Comparison of ENCODE assay signal across 8 mouse cellular contexts in the genomic region with DNA sequence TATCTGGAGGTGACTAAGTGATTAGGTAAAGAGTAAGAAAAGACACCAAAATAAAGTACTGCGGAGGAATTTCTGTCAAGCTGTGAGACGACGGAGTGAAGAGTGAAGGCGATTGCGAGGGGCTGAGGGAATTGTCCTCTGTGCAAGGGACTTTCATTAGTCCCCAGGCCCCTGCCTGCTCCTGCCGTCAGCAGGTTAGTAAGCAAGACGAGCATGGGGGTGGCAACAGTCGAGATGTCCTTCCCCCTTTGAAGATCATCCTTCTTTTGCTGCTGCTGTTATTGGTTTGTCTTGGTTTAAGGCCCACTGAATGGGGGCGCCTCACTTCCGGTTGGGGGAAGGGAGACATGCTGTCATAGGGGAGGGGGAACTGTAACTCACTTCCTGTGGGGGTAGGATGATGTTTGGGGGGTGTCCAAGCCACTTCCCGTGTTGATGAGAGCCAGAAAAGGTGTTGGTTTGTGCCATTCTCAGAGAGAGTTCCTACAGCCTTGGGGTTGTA. TPM values are rescaled to one million over a fixed set of nuclear protein-coding genes. Genes with fewer than 3 reads are reported as not detected.
DNase-seq lines count a peak whose midpoint lies in the region; ATAC-seq and TF ChIP-seq lines count a peak whose summit lies in the region.

No protein-coding gene starts in this region.

- no peak for TF ChIP-seq CTCF in G1E (IDR thresholded peaks at IDR 0.05; ENCODE audit: low read depth, low read length)

- H3K9ac ChIP-seq in forebrain, embryonic 16.5 days (replicated peaks; ENCODE audit: low read depth, low read length): peak overlapping the region; percentile 86
- peak overlapping the region; percentile 80 for H3K9ac ChIP-seq in hindbrain, embryonic 11.5 days (ENCODE audit: low read depth, low read length)

- peak overlapping the region; percentile 87 for H3K4me2 ChIP-seq in forebrain, embryonic 16.5 days (ENCODE audit: low read length)
- peak overlapping the region; percentile 68 for H3K4me2 ChIP-seq in hindbrain, embryonic 11.5 days (replicated peaks; ENCODE audit: low read depth, low read length)

- H3K9me3 ChIP-seq in G1E (replicated peaks): no peaks in the 10 kb centered on the region
- H3K9me3 ChIP-seq in forebrain, embryonic 16.5 days (ENCODE audit: control insufficient read depth, low read length): no peaks in the 10 kb centered on the region
- H3K9me3 ChIP-seq in hindbrain, embryonic 11.5 days (ENCODE audit: control insufficient read depth, low read length): no peaks in the 10 kb centered on the region

- peak; percentile 61 for DNase-seq in G1E (ENCODE audit: low spot score)
- DNase-seq in cerebellum, adult 18-20 months: peak; percentile 63 to 65
- peak; percentile 83 for DNase-seq in hindbrain, embryonic 11.5 days (ENCODE audit: low spot score)
- peak; percentile 80 to 89 for DNase-seq in layer of hippocampus, postnatal 14 days (ENCODE audit: low spot score in 2 of 2)
- DNase-seq in lung, postnatal 10 days: peak; percentile 92
- DNase-seq in ovary, postnatal 14 days (ENCODE audit: low spot score): peak; percentile 68
- peak; percentile 89 for DNase-seq in thymus, postnatal 4 days

- 0% methylated on average over 11 of the region's 11 CpGs for WGBS in forebrain, embryonic 16.5 days
- WGBS in hindbrain, embryonic 11.5 days: under 1% methylated on average over 11 of the region's 11 CpGs

- peak overlapping the region; percentile 98 for H3K27ac ChIP-seq in forebrain, embryonic 16.5 days (ENCODE audit: low read length)
- peak overlapping the region; percentile 85 for H3K27ac ChIP-seq in hindbrain, embryonic 11.5 days (ENCODE audit: low read depth, low read length)

- peak overlapping the region; percentile 98 for H3K4me3 ChIP-seq in G1E (ENCODE audit: low read depth, low read length)
- peak overlapping the region; percentile 78 for H3K4me3 ChIP-seq in forebrain, embryonic 16.5 days (replicated peaks; ENCODE audit: low read length)
- peak overlapping the region; percentile 69 for H3K4me3 ChIP-seq in hindbrain, embryonic 11.5 days (ENCODE audit: low read depth, low read length)

- no peaks in the 10 kb centered on the region for H3K27me3 ChIP-seq in G1E (ENCODE audit: insufficient read depth, low read length)
- no peaks in the 10 kb centered on the region for H3K27me3 ChIP-seq in forebrain, embryonic 16.5 days (replicated peaks; ENCODE audit: control insufficient read depth, insufficient read depth, low read length)
- no peaks in the 10 kb centered on the region for H3K27me3 ChIP-seq in hindbrain, embryonic 11.5 days (ENCODE audit: control insufficient read depth, insufficient read depth, low read length)

- ATAC-seq in G1E (ENCODE audit: extremely low read depth, insufficient number of reproducible peaks, low FRiP score, poor library complexity, severe bottlenecking): peak; percentile 51
- ATAC-seq in forebrain, embryonic 16.5 days: peak; percentile 37
- peak; percentile 55 for ATAC-seq in hindbrain, embryonic 11.5 days (ENCODE audit: low FRiP score)

- H3K4me1 ChIP-seq in G1E (ENCODE audit: insufficient read depth, low read depth, low read length): peaks cover 38% of the 10 kb centered on the region
- H3K4me1 ChIP-seq in forebrain, embryonic 16.5 days (replicated peaks; ENCODE audit: control insufficient read depth, insufficient read depth, low read length): peaks cover 35% of the 10 kb centered on the region
- H3K4me1 ChIP-seq in hindbrain, embryonic 11.5 days (replicated peaks; ENCODE audit: control insufficient read depth, insufficient read depth, low read length): 0 out of 2 replicates have a peak, but pooled peaks cover 2% of the 10 kb centered on the region

- peaks cover 15% of the 10 kb centered on the region for H3K36me3 ChIP-seq in G1E (replicated peaks)
- no peaks in the 10 kb centered on the region for H3K36me3 ChIP-seq in forebrain, embryonic 16.5 days (ENCODE audit: control insufficient read depth, insufficient read depth)
- no peaks in the 10 kb centered on the region for H3K36me3 ChIP-seq in hindbrain, embryonic 11.5 days (ENCODE audit: control insufficient read depth, insufficient read depth, low read length)

RNA-seq across cellular contexts. Expression of a gene that starts 0.4 kb away (rescaled TPM):
- total RNA-seq in G1E (2014; fragmentation: Nextera tagmentation): 58.2 and 60.9 TPM in 2 replicates
- total RNA-seq in G1E (2017): 25.6 and 30.8 TPM in 2 replicates
- 5.9 and 10.9 TPM in 2 replicates for polyA plus RNA-seq in G1E (2012)
- polyA plus RNA-seq in forebrain, embryonic 16.5 days (2015; fragmentation: Nextera tagmentation; extraction: Ambion mirVana): 95.4 and 97.4 TPM in 2 replicates
- 72.9 and 76.2 TPM in 2 replicates for polyA plus RNA-seq in hindbrain, embryonic 11.5 days (2014; fragmentation: Nextera tagmentation; extraction: Ambion mirVana)
- 10 to 100 TPM; 62.8 to 64.4 TPM for total RNA-seq in layer of hippocampus, postnatal 14 days (2021)

RNA-seq across cellular contexts. Expression of a gene that starts 0.9 kb away (rescaled TPM):
- 22.5 and 24.4 TPM in 2 replicates for total RNA-seq in G1E (2014; fragmentation: Nextera tagmentation)
- 9.1 and 11.6 TPM in 2 replicates for total RNA-seq in G1E (2017)
- polyA plus RNA-seq in G1E (2012): 1.8 and 3.1 TPM in 2 replicates
- polyA plus RNA-seq in forebrain, embryonic 16.5 days (2015; fragmentation: Nextera tagmentation; extraction: Ambion mirVana): 5.5 and 6.4 TPM in 2 replicates
- 7.9 and 8.8 TPM in 2 replicates for polyA plus RNA-seq in hindbrain, embryonic 11.5 days (2014; fragmentation: Nextera tagmentation; extraction: Ambion mirVana)
- 10 to 100 TPM; 47.4 to 50.1 TPM for total RNA-seq in layer of hippocampus, postnatal 14 days (2021)

Comparison
In these comparisons a context has a peak if more than half of its experiments do, and no peak if none do; other contexts are left out.
1. Peak in every context shown above with its lines: DNase-seq, ATAC-seq, H3K4me3 ChIP-seq and H3K27ac ChIP-seq.